Mouse (Mus musculus) megakaryocyte, embryonic 14.5 days (primary cell): ENCODE measurements around the gene Gramd2. TPM values are rescaled to one million over a fixed set of nuclear protein-coding genes. Genes with fewer than 3 reads are reported as not detected.
A peak's percentile ranks its signal among the peaks of the same experiment; 100 is the strongest.
"Not testable (repeated sequence)": the region's sequence is repeated elsewhere in the genome, so short reads cannot be mapped to it uniquely, and the experiment has no call there.

ENCODE experiments used
- H3K27me3 ChIP-seq: replicated peaks from 2 replicates; pipeline ENCODE3; 2012; ENCODE audit warnings: inconsistent platforms
- H3K36me3 ChIP-seq: replicated peaks from 2 replicates; pipeline ENCODE3; 2012; ENCODE audit warnings: low read length, inconsistent platforms, mixed read lengths
- H3K4me1 ChIP-seq: 2 replicates; pipeline ENCODE4 v1.6.1; 2012; ENCODE audit warnings: inconsistent platforms
- H3K4me3 ChIP-seq: replicated peaks from 2 replicates; pipeline ENCODE3; 2012; ENCODE audit warnings: moderate library complexity, mild to moderate bottlenecking, inconsistent platforms
- H3K9me3 ChIP-seq: 2 replicates; pipeline ENCODE4 v1.6.1; 2012; ENCODE audit warnings: inconsistent platforms
- FLI1 ChIP-seq: IDR thresholded peaks from 2 replicates; pipeline ENCODE4 v1.6.1; 2012; ENCODE audit warnings: low read length, inconsistent platforms, mixed read lengths
- GATA1 ChIP-seq: IDR thresholded peaks from 3 replicates; pipeline ENCODE4 v1.6.1; 2012; ENCODE audit warnings: mixed read lengths, low read length, inconsistent platforms, borderline replicate concordance
- polyA plus RNA-seq: library from polyadenylated mRNA; stranded (reverse); fragments of >175 nt; gene quantifications from 2 replicates; pipeline ENCODE4 v1.2.3, GENCODE M21; 2012; ENCODE audit warnings: low replicate concordance; ENCODE audit not compliant: insufficient read depth

The Gramd2 gene
- polyA plus RNA-seq, 1 experiment: not detected

DNA sequence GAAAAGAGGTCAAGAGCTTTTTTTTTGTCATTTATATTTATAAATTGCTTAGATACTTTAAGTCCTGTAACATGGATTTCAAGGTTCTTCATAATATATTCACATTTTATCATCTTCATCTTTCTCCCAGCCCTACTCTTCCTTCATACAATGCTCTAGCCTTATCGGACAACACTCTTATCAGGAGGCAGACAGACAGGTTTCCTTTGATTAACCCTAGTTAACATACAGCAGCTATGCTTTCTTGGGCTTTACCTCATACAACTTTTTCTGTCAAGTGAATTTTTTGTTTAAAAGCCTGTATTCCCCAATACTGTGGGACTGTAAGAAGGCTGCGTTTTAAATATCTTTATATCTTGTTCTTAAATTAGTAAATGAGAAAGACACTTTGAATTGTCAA, 68.4 kb downstream of the Gramd2 start:
- Histone ChIP-seq H3K36me3 (peaks cover 5% of the 10 kb centered on the region), H3K9me3 (no peaks in the 10 kb centered on the region), H3K4me3 (no peak overlapping the region), H3K27me3 (no peaks in the 10 kb centered on the region), H3K4me1 (peaks cover 30% of the 10 kb centered on the region)
- TF ChIP-seq GATA1 (no peak), FLI1 (no peak)

DNA sequence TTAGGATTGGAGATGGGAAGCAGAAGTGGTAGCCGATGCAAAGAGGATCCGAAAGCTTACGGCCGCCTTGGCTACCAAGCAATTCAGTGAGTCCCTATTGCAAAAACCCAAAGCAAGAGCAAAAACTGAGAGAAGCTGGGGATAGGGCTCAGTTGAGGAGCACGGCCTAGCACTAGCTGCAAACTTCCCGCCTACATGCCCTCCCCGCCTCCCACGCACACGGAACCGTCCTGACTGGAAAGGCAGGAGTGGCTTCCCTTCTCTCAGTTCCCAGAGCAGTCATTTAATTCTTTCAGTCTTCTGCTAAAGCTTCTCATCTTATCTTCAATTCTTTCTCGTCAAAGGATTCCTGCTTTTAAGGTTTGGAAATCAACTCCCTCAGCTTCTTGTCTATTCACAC, 69.0 kb downstream of the Gramd2 start:
- no peaks in the 10 kb centered on the region for H3K9me3 ChIP-seq
- H3K36me3 ChIP-seq: peaks cover under 1% of the 10 kb centered on the region
- no peaks in the 10 kb centered on the region for H3K27me3 ChIP-seq
- peak overlapping the region; percentile 43 for H3K4me3 ChIP-seq
- TF ChIP-seq GATA1: no peak
- TF ChIP-seq FLI1: no peak
- H3K4me1 ChIP-seq: peaks cover 26% of the 10 kb centered on the region

DNA sequence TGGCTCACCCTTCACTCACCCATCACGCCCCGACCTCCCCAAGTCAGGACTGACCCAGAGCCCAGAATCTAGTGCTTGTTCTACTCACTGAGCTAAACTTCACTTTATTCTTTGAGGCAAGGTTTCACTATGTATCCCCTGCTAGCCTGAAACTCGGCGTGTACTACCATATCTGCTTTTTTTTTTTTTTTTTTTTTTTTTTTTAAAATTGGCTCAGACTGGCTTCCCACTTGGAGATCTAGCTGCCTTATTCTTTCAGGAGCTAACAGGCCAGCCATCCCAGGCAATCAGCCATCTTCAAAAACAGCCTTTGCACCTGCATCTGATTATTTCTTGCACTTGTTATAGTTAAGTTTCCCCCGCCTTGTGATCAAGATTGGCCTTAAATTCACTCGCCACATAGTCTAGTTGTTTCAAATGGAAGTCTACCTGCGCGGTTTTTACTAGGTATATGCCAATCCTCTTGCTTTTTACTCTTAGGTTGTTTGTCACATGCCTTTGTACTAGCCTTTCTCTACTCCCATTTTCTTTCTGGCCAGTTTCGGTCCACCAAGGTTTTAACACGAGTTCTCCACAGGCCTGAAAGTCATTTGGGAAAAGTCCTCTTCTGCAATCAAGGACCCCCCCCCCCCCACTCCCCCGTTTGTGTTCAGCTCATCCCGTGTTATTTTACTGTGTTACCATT, 69.8 kb downstream of the Gramd2 start:
- peak overlapping the region; percentile 97 for H3K4me3 ChIP-seq
- no peaks in the 10 kb centered on the region for H3K36me3 ChIP-seq
- H3K4me1 ChIP-seq: peaks cover 21% of the 10 kb centered on the region
- TF ChIP-seq GATA1: no peak
- no peaks in the 10 kb centered on the region for H3K9me3 ChIP-seq
- H3K27me3 ChIP-seq: no peaks in the 10 kb centered on the region

DNA sequence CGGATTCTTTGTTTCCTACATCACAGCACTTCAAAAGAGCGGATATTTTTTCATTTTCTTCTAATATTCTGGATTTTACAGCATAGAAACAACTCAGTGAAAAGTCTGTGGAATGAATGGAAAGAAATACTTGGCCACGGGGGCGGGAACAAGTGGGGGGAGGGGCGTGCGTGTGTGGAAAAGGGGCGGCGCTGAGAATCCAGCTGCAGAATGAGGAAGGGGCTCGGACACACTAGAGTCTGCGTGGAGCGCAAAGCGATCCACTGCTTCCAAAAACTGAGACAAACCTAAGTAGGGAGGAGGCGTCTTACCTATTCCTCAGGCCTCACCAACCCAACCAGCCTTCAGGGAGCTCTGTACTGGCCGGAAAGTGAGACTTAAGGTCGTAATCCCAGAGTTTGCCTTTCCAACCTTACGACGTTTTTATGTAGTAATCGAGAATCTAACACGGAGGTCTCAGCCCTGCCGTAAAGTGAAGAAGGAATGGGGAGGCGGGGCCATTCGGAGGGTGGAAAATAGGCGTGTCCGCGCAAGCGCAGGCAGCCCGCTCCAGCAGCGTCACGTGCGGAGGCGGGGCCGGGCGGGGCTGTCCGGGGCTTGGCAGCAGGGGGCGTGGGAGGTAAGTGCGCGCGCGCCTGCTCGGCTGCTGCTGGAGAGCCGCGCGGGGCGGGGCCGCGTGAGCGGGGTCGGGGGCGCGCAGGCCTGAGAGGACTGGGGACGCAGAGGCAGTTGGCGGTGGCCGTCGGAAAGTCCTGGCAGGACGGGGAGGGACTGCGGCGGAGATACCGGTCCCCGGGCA, 70.5 kb downstream of the Gramd2 start, which contains the start of the genes Senp8 and Myo9a:
Gene Senp8, minus strand, starts transcription at position 444 of the 799 bp plus-strand sequence.
Gene Myo9a, plus strand, starts transcription at position 630 of the 799 bp plus-strand sequence.
- H3K27me3 ChIP-seq: no peaks in the 10 kb centered on the region
- H3K9me3 ChIP-seq: no peaks in the 10 kb centered on the region
- TF ChIP-seq FLI1: no peak
- no peak for TF ChIP-seq GATA1
- peaks cover 21% of the 10 kb centered on the region for H3K4me1 ChIP-seq
- peak within 1 kb of the TSS; percentile 97 for H3K4me3 ChIP-seq
- H3K36me3 ChIP-seq: no peaks in the 10 kb centered on the region

DNA sequence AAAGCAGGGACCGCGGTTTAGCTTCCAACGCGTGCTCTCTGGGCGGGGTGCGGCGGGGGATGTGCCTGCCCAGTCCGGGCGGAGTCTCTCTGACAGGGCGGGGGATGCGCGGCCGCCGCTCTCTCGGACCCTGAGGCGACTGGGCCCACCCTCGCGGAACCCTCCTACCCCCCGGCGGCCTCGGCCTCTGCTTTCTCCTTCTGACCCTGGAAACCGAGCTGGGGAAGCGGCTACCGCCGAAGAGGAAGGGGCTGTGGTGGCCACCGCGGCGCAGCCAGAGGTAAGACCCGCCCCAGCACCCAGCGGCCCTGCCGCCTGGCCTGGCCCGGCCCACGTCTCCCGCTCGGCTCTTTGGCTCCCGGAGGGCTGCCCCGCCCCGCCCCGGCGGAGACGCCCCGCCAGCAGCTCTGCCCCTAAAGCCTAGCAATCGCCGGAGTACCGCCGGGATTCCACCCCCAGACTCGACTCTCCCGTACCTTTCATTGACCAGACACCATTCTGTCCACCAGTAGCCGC, 71.2 kb downstream of the Gramd2 start:
- Histone ChIP-seq H3K4me3 (peak overlapping the region; percentile 97), H3K27me3 (no peaks in the 10 kb centered on the region), H3K36me3 (no peaks in the 10 kb centered on the region), H3K9me3 (no peaks in the 10 kb centered on the region), H3K4me1 (peaks cover 21% of the 10 kb centered on the region)
- no peak for TF ChIP-seq FLI1

DNA sequence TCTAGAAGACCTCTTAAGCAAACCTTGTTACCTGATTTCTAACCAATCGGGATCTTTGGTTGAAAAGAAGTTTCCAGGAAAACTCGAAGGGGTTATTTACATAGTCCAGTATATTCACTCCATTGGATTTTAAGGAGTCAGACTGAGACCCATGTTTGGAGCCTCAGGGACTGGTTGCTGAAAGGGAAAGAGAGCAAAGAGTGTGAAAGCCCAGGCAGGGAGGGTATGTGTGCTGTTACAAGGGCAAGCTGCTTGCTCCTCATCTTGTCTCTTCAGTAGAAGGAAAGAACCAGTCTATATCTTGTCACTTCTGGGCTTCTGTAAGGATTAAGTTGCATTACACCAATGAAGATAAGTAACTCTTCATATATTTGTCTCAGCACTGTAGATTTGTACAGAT, 72.0 kb downstream of the Gramd2 start:
- no peaks in the 10 kb centered on the region for H3K27me3 ChIP-seq
- H3K36me3 ChIP-seq: no peaks in the 10 kb centered on the region
- no peak for TF ChIP-seq GATA1
- no peak for TF ChIP-seq FLI1
- peaks cover 21% of the 10 kb centered on the region for H3K4me1 ChIP-seq
- H3K4me3 ChIP-seq: peak overlapping the region; percentile 97
- H3K9me3 ChIP-seq: no peaks in the 10 kb centered on the region

DNA sequence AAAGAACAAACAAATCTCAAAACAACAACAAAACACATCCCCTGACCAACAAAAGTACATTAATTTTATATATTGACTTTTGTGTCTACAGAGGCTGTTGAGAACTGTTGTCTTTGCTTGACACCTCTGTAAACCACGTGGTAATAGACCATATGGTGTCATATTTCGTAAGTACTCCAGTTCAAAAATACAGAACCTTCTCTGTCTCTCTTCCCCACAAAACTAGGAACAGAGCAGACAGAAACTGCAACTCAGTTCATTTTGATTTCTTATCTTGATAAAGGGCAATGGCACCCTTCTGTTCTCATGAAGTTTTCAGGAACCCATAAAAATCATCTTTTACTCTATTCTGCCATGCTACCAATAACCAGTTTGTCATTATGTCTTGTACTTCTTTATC, 75.3 kb downstream of the Gramd2 start:
- peaks cover 4% of the 10 kb centered on the region for H3K4me1 ChIP-seq
- no peak overlapping the region for H3K4me3 ChIP-seq
- no peaks in the 10 kb centered on the region for H3K36me3 ChIP-seq
- no peaks in the 10 kb centered on the region for H3K9me3 ChIP-seq
- TF ChIP-seq GATA1: no peak
- TF ChIP-seq FLI1: no peak
- no peaks in the 10 kb centered on the region for H3K27me3 ChIP-seq

DNA sequence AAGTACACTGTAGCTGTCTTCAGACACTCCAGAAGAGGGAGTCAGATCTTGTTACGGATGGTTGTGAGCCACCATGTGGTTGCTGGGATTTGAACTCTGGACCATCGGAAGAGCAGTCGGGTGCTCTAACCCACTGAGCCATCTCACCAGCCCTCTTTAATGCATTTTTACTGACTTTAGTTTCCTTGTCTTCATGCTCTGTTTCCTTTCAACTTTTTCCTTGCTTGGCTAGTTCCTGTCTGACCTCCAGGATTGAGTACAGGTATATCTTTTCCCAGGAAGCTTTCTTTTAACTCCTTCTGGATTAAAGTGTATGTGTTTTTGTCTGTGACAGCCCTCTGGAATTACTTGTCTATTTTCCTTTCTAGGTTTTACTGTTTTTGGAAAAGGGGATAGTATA, 77.1 kb downstream of the Gramd2 start:
- H3K4me3 ChIP-seq, H3K27me3 ChIP-seq, H3K4me1 ChIP-seq, H3K36me3 ChIP-seq, H3K9me3 ChIP-seq: not testable (repeated sequence)

DNA sequence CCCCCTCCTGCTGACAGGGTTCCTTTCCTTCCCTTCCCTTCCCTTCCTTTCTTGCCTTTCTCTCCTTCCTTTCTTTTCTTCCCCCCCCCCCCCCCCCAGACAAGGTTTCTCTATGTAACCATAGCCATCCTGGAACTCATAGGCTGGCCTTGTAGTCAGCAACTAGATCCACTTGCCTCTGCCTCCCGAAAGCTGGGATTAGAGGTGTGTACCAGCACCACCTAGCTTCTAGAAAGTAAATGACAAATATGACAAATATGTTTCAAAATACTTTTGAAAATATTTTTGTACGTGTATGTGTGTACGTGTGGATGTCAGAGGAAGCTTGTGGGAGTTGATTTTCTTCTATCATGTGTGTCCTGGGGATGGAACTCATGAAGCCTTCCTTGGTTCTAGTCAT, 80.6 kb downstream of the Gramd2 start:
- TF ChIP-seq FLI1 (no peak), GATA1 (no peak)
- no peaks in the 10 kb centered on the region; the same call in 1 of the 2 replicates for H3K4me1 ChIP-seq

DNA sequence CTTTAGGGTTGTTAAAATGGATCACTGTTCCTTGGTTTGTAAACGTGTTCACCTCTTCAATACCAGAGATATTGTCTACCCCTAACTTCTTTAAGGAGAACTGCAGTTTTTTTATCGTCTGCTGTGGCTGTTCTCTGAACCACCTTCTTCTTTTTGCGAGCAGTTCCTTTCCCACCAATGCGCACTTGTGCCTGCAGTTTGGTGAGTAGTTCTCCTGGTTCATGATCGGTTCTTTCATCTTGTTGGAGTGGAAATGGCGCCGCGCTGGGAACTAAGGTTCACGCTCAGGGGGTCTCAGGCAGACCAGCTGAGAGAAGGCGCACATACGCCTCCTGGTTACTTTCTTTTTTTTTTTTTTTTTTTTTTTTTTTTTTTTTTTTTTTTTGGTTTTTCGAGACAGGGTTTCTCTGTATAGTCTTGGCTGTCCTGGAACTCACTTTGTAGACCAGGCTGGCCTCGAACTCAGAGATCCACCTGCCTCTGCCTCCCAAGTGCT, 87.1 kb downstream of the Gramd2 start:
- H3K4me1 ChIP-seq, H3K9me3 ChIP-seq, H3K27me3 ChIP-seq, H3K36me3 ChIP-seq, H3K4me3 ChIP-seq: not testable (repeated sequence)

More for the DNA sequence above, 80.6 kb downstream of the Gramd2 start:
- no peak overlapping the region for H3K4me3 ChIP-seq
- no peaks in the 10 kb centered on the region for H3K36me3 ChIP-seq
- no peaks in the 10 kb centered on the region for H3K27me3 ChIP-seq
- H3K9me3 ChIP-seq: no peaks in the 10 kb centered on the region

Other genes with a start within 250 kb of the Gramd2 start
- gene Arih1, start 193.5 kb upstream of the Gramd2 start, polyA plus RNA-seq: 15.7 and 16.8 TPM in 2 replicates
- 125 and 176 TPM in 2 replicates for gene Hexa, start 140.6 kb upstream of the Gramd2 start, polyA plus RNA-seq
- gene Tmem202, start 140.3 kb upstream of the Gramd2 start, polyA plus RNA-seq: 0.11 TPM in 1 of 2 replicates, not detected in the other
- gene Celf6, start 102.2 kb upstream of the Gramd2 start, polyA plus RNA-seq: 2.1 TPM in 1 of 2 replicates, not detected in the other
- gene Parp6, start 62.9 kb upstream of the Gramd2 start, polyA plus RNA-seq: 5.5 and 6.2 TPM in 2 replicates
- 2,403 and 2,627 TPM in 2 replicates for gene Pkm, start 23.8 kb upstream of the Gramd2 start, polyA plus RNA-seq
- gene Senp8, start 70.6 kb downstream of the Gramd2 start, polyA plus RNA-seq: 0.40 TPM in 1 of 2 replicates, not detected in the other
- 0.10 and 0.49 TPM in 2 replicates for gene Myo9a, start 70.8 kb downstream of the Gramd2 start, polyA plus RNA-seq